Mouse (Mus musculus) liver, embryonic 16.5 days (tissue): ENCODE measurements at regions not wholly inside any gene's neighbourhood (a gene's known extent, or its start where the extent isn't known, plus 50 kb on each side); places are given as distances from the start of the nearest gene placed in this dataset.

Experiments used
- ATAC-seq: fragments of 200-750 bp; cut with Nextera tagmentation; 2 replicates; pipeline ENCODE4 v1.8.0; 2017; ENCODE audit warnings: low read depth, mild to moderate bottlenecking, moderate number of reproducible peaks, moderate library complexity
- H3K27ac ChIP-seq: fragments of 300-500 bp; sonication (generic); 2 replicates; pipeline ENCODE4 v1.5.1; 2014; ENCODE audit warnings: mild to moderate bottlenecking, low read length
- H3K27me3 ChIP-seq: fragments of 300-500 bp; sonication (generic); 2 replicates; pipeline ENCODE4 v1.6.1; 2014; ENCODE audit warnings: low read depth, low read length, mixed read lengths; ENCODE audit not compliant: control insufficient read depth, insufficient read depth
- H3K36me3 ChIP-seq: fragments of 300-500 bp; sonication (generic); 2 replicates; pipeline ENCODE4 v1.6.1; 2014; ENCODE audit warnings: mild to moderate bottlenecking; ENCODE audit not compliant: control insufficient read depth, insufficient read depth
- H3K4me1 ChIP-seq: fragments of 300-500 bp; sonication (generic); 2 replicates; pipeline ENCODE4 v1.6.1; 2014; ENCODE audit warnings: low read depth, low read length, mixed read lengths; ENCODE audit not compliant: control insufficient read depth
- H3K4me2 ChIP-seq: fragments of 300-500 bp; sonication (generic); 2 replicates; pipeline ENCODE4 v1.6.1; 2014; ENCODE audit warnings: low read depth, low read length, mixed read lengths
- H3K4me3 ChIP-seq: fragments of 300-500 bp; sonication (generic); 2 replicates; pipeline ENCODE4 v1.5.1; 2014; ENCODE audit warnings: low read depth, mild to moderate bottlenecking, low read length
- H3K9ac ChIP-seq: fragments of 300-500 bp; sonication (generic); 2 replicates; pipeline ENCODE4 v1.6.1; 2014; ENCODE audit warnings: low read depth, low read length
- H3K9me3 ChIP-seq: fragments of 300-500 bp; sonication (generic); replicated peaks from 2 replicates; pipeline ENCODE4 v1.6.1; 2016; ENCODE audit warnings: low read length; ENCODE audit not compliant: control insufficient read depth
- WGBS: fragments of 180-500 bp; shearing (Covaris S2); extraction: QIAGEN DNeasy Blood & Tissue Kit; methylation state at CpG from one replicate; pipeline ENCODE4 v1.1.7; 2014; ENCODE audit not compliant: insufficient replicate concordance; 5-methylcytosine and 5-hydroxymethylcytosine counted together

- Histone ChIP-seq H3K4me3 (no peak overlapping the region), H3K27ac (no peak overlapping the region)
- 25% methylated on average over 4 of the region's 4 CpGs for WGBS
Observed at GRCm38 (mm10) chr13:60123964-60124363, 53.2 kb downstream of the Gas1 start.

GRCm38 (mm10) chr13:60123174-60123587 is 54.0 kb downstream of the Gas1 start:
- Histone ChIP-seq H3K27me3 (peaks cover 7% of the 10 kb centered on the region), H3K36me3 (no peaks in the 10 kb centered on the region), H3K9ac (no peak overlapping the region), H3K9me3 (no peaks in the 10 kb centered on the region), H3K4me1 (no peaks in the 10 kb centered on the region), H3K27ac (no peak overlapping the region), H3K4me2 (no peak overlapping the region), H3K4me3 (no peak overlapping the region)
- ATAC-seq: no peak
- 20% methylated on average over 6 of the region's 6 CpGs for WGBS

More at GRCm38 (mm10) chr13:60123964-60124363, 53.2 kb downstream of the Gas1 start:
- Histone ChIP-seq H3K9ac (no peak overlapping the region), H3K4me1 (no peaks in the 10 kb centered on the region), H3K36me3 (no peaks in the 10 kb centered on the region), H3K4me2 (no peak overlapping the region), H3K27me3 (peaks cover 7% of the 10 kb centered on the region), H3K9me3 (no peaks in the 10 kb centered on the region)
- no peak for ATAC-seq

GRCm38 (mm10) chr13:60122341-60123173 is 54.6 kb downstream of the Gas1 start:
- no peaks in the 10 kb centered on the region for H3K4me1 ChIP-seq
- H3K27me3 ChIP-seq: peaks cover 7% of the 10 kb centered on the region
- H3K36me3 ChIP-seq: no peaks in the 10 kb centered on the region
- no peak overlapping the region for H3K4me2 ChIP-seq
- no peak for ATAC-seq
- no peak overlapping the region for H3K4me3 ChIP-seq
- WGBS: 37% methylated on average over 29 of the region's 29 CpGs
- H3K27ac ChIP-seq: no peak overlapping the region
- H3K9me3 ChIP-seq: no peaks in the 10 kb centered on the region
- H3K9ac ChIP-seq: no peak overlapping the region

GRCm38 (mm10) chr13:60111465-60111864 is 65.7 kb downstream of the Gas1 start:
- Histone ChIP-seq H3K4me1 (no peaks in the 10 kb centered on the region), H3K36me3 (no peaks in the 10 kb centered on the region), H3K4me2 (no peak overlapping the region), H3K27ac (no peak overlapping the region), H3K27me3 (no peaks in the 10 kb centered on the region), H3K9me3 (no peaks in the 10 kb centered on the region), H3K4me3 (no peak overlapping the region), H3K9ac (no peak overlapping the region)
- WGBS: 70% methylated on average over 2 of the region's 2 CpGs
- no peak for ATAC-seq

- peak; percentile 89 for ATAC-seq
- H3K9ac ChIP-seq: no peak overlapping the region
Observed at GRCm38 (mm10) chr13:60110079-60110846, 66.9 kb downstream of the Gas1 start.

GRCm38 (mm10) chr13:60105286-60105685 is 71.9 kb downstream of the Gas1 start:
- Histone ChIP-seq H3K36me3 (no peaks in the 10 kb centered on the region), H3K27me3 (no peaks in the 10 kb centered on the region), H3K4me2 (no peak overlapping the region), H3K4me1 (no peaks in the 10 kb centered on the region), H3K9ac (no peak overlapping the region), H3K4me3 (no peak overlapping the region), H3K27ac (no peak overlapping the region), H3K9me3 (no peaks in the 10 kb centered on the region)
- WGBS: 74% methylated on average over 9 of the region's 9 CpGs
- no peak for ATAC-seq

More at GRCm38 (mm10) chr13:60110079-60110846, 66.9 kb downstream of the Gas1 start:
- H3K4me2 ChIP-seq: no peak overlapping the region
- H3K4me3 ChIP-seq: no peak overlapping the region
- no peaks in the 10 kb centered on the region for H3K9me3 ChIP-seq
- 15% methylated on average over 11 of the region's 11 CpGs for WGBS
- no peaks in the 10 kb centered on the region for H3K27me3 ChIP-seq
- H3K36me3 ChIP-seq: no peaks in the 10 kb centered on the region
- H3K27ac ChIP-seq: peak overlapping the region; percentile 1; the same call in 1 of the 2 replicates
- H3K4me1 ChIP-seq: no peaks in the 10 kb centered on the region

GRCm38 (mm10) chr13:60101651-60102050 is 75.5 kb downstream of the Gas1 start:
- Histone ChIP-seq H3K4me3 (no peak overlapping the region), H3K4me2 (no peak overlapping the region), H3K27me3 (no peaks in the 10 kb centered on the region), H3K9me3 (no peaks in the 10 kb centered on the region), H3K27ac (no peak overlapping the region), H3K9ac (no peak overlapping the region), H3K36me3 (no peaks in the 10 kb centered on the region), H3K4me1 (no peaks in the 10 kb centered on the region)
- no peak for ATAC-seq
- 57% methylated on average over 4 of the region's 4 CpGs for WGBS

- Histone ChIP-seq H3K4me1 (no peaks in the 10 kb centered on the region), H3K9me3 (no peaks in the 10 kb centered on the region), H3K27ac (no peak overlapping the region), H3K36me3 (no peaks in the 10 kb centered on the region), H3K4me2 (no peak overlapping the region), H3K4me3 (no peak overlapping the region), H3K27me3 (no peaks in the 10 kb centered on the region), H3K9ac (no peak overlapping the region)
- WGBS: 68% methylated on average over 12 of the region's 12 CpGs
- no peak for ATAC-seq
Observed at GRCm38 (mm10) chr13:60100130-60101112, 76.7 kb downstream of the Gas1 start.
